Mouse (Mus musculus) ovary, adult 18-20 months (tissue): ENCODE results near the gene Gm6899.
A peak's percentile ranks its signal among the peaks of the same experiment; 100 is the strongest.

Experiments
- DNase-seq: peaks from one replicate; pipeline ENCODE4 v3.0.0; 2022; ENCODE audit warnings: low spot score, mixed read lengths

Gene Gm6899

DNA sequence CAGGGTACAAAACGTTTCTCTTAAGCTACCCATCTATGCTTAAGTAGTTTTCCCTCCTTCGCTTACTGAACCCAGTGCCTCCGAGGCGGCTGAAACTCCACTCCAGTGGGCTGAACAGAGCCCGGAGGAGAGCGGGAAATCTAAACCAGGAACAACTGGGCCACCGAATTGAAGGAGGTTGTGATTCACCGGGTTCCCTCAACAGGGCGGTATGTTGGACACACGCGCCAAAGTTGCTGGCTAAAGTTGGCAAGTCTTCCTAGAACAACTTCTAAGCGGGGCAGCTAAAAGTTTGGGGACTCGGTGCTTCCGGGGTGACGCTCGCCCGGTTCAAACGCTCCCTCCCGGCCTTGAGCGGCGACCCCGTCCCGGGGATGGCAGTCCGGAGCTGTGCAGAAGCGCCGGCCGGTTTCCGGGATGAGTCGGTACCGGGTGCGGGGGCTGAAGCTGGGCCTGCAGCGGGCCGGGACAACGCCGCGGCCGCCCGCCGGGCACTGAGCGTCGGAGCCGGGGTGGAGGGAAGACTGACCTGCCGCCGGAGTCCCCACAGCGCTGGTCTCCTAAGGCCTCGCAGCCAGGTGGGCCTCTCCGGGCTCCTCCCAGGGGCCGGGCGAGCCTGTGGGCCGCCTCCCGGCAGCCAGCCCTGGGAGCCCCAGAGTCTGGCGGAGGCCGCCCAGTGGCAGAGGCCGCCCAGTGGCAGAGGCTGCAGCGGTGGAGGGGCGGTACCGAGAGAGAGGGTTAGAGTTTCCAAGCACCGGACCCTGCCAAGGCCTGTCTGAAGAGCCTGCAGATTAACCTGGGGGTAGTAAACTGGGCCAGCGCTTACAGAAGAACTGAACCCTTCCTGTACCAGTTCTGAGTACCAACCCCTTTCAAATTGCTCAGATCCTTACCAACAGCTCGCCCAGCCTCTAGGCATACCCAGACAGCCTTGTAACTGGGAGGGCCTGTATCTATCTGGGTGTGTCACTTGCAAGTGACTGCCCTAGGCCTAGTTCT, at the start of gene Gm6899, which contains the start of gene Vrk2:
TSS of gene Gm6899 (plus strand) at position 181 of the 999 bp plus-strand sequence.
TSS of gene Vrk2 (minus strand) at position 939 of the 999 bp plus-strand sequence.
- DNase-seq, result peak; percentile 81

DNA sequence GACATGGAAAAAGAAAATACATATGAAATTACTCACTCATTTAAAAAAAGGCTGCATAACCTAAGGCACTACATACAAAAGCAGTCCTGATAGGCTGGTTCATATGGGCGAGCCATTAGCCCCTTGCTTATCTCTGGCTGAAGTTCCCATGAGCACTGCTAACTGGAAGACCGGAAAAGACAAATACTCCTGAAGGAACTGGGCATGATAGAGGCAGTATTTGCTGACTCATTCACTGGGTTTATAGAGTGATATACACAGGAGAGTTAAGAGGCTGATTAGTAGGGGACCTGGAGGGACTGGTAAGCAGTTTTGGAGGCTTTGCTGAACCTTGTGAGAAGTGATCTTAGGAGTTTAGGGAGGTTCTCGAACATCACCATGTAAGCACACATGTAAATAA, 41.5 kb upstream of the Gm6899 start:
- DNase-seq, result no peak

DNA sequence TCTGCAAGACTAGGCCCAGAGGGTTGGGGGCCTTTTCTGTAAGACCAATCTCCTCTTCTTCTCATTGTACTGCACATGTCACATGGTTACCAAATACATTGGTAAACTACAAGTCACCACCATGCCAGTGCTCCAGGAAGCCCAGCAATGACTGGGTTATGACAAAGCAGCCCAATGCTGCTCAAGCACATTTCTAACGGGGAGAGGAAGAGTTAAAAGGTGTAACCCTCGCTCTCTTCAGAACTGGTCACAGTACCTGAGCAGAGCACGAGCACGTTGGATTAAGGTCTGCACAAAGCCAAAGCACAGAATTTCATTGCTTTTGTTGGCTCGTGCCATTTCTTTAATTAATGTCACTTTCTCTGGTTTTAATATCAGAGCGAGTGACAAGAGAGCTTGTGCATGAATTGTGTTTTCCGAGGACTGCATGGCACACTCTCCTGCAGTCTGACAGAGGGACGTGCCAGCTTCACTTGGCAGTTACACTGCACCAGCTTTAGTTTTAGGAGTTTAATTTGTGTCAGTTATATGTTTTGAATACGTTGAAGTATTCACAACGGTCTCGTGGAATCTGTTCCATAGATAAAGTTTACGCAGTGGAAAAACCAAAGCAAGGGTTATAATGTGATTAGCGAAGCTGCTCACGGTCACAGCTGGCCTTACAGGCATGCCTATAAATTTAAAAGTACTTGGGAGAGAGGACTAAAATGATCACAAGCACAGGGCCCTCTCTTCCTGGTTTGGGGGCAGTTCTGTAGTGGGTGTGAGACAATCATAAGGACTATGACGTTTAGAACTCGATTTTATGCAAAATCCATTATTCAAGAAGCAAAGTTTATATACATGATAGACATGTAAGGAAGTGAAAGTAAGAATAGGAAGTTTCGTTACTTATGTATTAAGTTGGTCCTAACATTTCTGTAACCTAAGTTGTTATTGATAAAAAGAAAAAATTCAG, 7.4 kb upstream of the Gm6899 start:
- DNase-seq, result no peak

DNA sequence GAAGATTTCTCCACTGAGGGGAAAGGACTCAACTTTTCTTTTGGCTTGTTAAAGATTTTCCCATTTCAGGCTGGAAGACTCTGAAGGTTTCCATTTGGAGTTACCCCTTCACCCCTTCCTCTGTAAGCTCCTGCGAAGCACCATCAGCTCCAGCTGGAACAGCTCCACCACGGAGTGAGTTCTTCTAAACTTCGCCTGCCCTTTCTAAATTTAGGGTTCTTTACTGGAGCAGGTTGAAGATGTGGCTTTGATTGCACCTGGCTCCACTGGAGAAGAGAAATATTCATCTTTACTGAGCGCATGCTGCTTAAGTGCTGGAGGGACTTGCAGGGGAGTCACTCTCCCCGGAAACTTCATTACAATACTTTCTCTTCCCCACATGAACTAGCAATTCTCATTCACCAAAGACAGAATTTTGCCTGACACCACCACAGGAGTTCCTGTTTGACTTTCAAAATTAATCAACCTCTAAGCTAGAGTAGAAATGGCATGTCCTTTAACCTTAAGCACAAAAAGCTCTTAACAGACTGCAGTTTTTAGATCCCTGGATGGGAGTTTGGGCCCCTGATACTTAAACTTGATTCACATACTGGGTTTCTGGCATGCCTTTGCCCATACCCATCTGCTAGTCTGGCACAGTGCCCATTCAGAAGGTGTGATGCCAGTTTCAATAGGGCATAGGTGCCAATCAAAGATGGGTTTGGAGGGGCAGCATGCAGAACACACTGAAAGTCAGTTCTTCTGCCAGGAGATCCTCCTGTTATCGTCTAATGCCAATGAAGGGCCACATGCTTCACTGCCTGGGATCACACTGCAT, 6.5 kb upstream of the Gm6899 start:
- DNase-seq, result no peak

DNA sequence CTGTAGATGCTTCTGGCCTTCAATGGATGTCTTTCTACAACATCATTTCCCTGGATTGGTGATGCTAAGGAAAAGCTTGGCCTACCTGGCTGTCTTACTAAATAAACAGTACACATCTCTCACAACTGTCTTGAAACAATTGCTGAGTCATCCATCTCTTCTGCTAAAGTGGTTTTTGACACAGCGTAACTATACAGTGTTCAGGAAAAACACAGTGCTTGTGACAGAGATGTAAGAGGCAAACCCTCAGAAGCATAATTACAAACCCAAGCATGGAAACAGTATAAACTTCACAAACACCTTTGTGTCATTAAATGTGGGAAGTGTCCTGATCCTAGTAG, 5.9 kb upstream of the Gm6899 start:
- DNase-seq, result no peak

DNA sequence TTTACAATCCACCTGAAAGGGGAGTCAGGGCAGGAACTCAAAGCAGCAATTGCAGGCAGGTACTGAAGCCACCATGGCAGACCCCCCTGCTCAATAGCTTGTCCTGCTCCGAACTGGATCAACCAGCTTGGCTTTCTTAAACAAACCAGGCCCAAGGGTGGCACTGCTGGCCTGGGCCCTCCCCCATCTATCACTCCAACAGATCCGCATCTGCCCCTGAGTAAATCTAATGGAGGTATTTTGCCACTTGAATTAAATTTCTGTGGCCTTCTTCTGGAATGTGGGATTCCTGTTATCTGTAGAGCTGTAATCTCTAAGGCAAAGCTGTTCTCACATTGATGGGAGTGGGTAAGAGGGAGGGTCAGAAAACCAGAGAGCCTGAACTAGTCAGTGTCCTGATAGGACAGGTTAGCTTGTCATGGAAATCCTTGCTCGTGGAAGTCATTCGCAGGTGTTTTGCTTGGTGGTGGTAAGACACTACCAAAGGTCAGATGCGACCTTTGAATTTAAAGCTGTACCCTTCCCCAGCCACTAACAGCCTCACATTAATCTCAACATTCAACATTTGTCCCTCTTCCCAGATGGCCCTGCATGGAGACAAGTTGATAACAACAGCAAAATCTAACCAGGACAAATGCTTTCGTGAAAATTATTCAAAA, 517 bp upstream of the Gm6899 start:
- DNase-seq, result no peak

DNA sequence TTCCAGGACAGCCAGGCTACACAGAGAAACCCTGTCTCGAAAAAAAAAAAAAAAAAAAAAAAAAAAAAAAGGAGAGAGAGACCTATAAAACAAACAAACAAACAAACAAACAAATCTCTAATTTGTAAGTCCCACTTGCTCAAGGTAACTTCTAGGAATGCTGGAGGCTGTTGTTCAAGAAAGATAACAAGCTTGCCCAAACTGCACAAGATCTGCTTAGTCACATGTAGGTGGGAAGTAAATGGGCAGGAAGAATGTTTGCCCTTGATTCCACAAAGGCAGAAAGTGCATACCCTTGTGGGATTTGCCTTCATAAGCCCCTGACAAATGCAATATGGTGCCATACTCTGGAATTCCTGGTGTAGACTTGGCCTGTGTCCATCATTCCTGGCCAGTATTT, 1.4 kb downstream of the Gm6899 start:
- no peak for DNase-seq

DNA sequence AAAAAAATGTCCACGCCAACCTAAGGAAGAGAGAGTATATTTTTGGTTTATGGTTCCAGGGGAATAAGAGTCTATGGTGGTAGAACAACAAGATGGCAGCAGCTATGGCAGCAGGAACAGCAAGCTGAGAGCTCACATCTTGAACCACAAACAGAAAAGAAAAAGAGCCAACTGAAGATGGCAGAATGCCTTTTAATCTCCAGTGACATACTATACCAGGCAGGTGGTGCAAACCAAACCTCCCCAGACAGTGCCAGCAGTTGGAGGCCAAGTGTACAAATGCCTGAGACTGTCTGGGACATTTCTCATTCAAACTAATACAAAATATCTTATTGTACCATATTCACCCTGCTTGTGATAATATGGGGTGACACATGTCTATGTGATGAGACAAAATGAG, 3.1 kb downstream of the Gm6899 start:
- DNase-seq, result no peak

DNA sequence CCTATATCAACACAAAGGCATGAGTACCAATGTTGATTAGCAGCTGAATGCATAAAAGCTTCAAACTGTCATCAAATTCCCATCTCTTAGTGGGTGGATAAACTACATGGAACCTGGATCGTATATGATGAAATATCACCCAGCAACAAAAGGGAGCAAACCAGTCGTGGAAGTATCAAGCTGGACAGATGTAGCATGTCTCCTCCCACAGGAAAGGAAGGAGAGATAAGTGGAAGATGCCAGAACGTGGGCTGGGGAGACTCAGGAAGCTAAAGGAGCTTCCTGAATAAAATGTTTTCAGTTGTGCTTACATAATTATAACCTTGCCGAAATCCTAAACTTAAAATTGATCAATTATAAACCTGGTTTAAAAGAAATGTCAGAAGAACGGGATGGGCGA, 4.1 kb downstream of the Gm6899 start:
- DNase-seq, result no peak

DNA sequence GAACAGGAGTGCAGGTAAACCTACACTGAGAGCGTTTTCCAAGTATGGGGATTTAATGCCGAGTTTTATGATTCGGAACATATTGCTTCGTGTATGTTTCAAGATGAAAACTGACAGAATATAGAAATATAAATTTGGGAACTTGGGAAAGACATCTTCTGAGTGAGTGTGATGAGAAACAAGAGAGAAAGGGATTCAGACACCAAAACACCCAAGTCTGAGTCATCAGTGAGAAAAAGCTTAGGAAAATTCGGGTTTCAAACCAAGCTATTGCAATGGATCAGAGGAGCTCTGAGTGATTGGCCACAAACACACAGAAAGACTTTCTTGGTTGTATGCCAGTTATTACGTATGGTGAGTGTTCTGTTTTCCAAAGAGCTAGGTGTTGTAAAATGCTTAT, 4.7 kb downstream of the Gm6899 start:
- no peak for DNase-seq

DNA sequence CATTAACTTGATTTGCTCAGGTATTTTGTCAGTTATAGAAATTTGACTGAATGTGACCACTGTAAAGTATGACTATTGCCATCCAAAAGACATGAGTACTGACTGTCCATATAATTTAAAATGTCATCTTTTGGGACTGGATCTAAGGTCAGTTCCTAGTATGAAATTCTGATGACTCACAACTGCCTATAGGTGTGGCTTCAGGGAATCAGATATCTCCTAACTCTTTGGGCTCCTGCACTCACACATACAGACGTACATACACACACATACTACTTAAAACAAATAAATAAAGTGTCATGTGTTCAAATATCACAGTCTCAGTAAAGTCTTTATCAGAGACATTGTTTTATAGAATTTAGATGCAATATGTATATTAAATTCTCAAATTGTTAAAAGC, 5.8 kb downstream of the Gm6899 start:
- no peak for DNase-seq

DNA sequence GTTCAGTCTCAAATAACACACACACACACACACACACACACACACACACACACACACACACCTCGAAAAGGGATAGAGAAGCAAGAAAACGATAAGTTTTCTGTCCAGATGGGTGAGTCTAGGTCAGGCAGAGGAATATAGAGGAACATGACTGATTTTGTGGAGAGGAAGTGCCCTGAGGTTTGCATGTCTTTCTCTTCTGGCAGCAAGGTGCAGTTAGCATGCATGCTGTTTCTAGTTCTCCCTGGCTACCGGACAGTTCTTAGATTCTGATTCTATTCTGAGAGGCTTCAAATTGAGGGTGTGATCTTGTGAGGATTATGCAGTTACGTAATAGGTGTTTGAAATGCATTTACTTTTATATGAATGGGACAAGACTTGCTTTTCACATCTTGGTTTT, 7.7 kb downstream of the Gm6899 start:
- no peak for DNase-seq

DNA sequence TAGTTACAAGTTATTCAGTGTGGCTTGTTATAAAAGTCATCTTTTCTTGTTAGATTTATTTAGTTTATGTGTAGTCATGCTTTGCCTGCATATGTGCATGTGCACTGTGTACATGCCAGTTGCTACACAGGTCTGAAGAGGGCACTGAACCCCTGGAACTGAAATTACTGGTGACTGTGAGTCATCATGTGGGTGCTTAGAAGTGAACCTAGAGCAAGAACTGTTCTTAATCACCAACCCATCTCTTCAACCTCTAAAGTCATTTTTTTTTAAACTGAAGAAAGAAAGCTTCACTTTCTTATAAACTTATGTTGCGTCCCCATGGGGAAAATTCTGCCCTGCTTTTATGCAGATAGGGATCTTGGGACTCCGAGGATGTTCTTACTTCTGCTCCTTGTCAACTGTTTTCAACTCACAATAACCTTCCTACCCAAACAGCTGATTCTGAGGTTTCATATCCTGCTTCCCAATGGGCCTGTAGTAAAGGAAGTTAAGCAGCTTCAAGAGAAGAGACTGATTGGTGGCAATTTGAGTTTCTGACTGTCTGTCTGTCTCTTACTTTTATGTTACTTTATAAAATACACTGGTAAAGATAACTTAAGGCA, 8.6 kb downstream of the Gm6899 start:
- no peak for DNase-seq

DNA sequence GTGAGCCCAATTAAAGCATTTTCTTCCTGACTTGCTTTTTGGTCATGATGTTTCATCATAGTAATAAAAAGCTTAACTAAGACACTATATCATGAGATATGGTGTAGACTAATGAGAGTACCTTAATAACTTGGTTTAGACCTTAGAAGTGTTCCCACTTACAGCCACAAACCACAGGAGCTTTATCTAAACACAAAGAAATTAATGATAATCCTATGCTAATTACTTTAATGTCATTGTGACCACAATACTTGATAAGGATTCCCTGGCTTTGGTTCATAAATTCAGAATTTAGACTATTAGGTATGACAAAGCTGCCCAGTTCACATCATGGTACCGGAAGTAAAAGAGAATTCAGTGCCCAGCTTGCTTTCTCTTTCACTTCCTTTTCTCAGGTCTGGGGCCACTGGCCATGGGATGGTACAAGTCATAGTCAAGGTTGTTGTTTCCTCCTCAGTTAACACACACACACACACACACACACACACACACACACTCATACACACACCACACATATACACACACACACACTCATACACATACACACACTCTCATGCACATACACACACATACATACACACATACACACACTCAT, 11.1 kb downstream of the Gm6899 start:
- no peak for DNase-seq

DNA sequence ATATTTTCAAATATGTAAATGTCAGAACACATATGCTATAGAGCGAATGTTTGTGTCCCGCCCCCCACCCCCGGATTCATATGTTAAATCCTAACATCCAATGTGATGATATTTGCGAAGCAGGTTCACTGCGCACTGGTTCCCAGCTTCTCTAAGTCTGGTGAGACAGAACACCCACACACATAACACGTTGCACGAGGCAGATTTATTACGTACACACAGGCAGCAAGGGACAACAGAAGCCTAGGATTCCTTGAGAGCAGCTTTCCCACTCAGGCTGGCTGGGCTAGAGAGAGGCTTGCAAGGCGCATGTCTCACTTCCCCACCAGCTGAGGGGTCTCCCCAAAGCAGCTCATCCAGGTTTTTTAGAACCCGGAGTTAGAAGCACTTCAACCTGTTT, 15.8 kb downstream of the Gm6899 start:
- no peak for DNase-seq

DNA sequence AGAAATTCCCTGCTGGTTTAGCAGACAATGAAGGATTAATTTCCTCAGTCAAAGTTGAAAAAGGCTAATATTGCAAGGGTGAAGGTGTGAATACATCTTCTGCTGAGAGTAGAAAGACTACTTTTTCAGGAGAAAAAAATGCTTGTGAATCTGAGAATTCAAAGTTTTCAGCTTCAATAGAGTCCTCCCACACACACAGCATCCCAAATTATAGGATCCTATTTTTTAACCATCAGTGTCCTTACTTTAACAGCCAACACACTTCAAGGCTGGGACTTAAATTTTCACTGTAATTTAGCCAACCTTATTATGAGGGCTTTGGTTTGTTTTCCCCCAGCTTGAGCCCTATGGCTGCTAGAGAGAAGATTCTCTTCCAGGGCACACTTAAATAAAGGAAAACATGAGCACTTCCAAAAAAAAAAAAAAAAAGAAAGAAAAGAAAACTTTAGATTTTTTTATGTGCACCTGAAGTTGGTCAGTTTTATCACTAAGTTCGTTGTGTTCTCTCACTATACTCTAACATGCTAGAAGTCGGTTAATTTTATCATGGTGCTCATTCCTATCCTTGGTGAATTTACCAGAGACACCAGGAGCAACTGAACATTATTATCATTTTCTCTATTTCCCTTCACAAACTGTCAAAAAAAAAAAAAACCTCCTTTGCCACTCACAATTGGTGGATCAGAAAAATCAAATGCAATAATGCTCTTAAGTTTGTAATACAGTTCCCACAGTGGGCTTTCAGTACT, 25.6 kb downstream of the Gm6899 start:
- DNase-seq, result no peak

DNA sequence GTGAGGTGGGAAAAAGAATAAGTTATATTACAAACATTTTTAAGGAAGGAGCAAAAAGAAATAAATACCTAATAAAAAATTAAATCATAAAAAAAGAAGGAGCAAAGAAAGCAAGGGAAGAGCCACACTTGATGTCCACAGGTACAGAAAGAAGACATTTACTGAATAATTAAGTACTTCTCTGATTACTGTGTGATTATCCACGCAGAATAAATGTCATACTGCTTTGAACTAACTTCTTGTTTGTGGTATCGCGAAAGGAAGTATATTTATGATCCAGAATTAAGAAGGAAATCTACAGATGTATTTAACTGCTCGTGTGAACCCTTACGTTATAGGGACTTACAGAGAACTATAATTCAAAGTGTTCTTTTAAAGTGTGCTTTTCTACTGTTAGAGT, 29.7 kb downstream of the Gm6899 start:
- no peak for DNase-seq

DNA sequence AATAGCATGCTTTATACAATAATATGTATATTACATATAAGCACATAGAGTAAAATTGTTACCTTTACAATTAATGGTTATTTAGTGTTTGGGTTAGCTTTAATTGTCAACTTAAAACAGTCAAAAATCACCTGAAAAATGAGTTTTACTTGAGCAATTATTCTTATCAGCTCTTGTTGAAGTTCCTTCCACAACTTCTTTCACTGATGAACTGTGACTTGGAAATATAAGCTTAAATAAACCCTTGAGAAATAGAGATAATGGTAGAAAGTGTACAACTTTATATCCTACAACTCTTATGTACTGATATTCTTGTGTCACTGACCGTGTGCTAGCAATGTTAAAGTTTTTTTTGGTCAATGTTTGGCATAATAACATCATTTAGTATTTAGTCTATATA, 43.2 kb downstream of the Gm6899 start:
- no peak for DNase-seq

DNA sequence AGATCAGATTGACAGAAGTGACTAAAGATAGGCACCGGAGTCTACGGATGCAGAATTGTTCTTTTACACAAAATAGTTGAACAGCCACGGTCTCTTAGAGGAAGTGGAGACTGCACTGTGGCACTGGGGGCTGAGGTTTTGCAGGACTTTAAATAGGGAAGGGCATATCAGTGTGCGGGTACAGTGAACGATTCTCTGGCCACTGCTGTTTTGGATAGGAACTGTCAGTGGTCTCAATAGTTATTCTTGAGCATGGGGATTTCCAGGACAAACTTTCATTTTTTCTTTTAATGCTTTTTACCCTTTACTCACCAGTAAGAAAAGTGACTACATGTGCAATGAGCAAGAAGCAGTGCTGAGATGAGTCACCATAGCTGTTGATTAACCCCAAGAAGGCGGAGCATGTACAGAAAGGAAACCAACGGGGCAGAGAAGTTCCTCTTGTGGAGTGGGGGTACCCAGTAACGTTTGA, 47.3 kb downstream of the Gm6899 start:
- no peak for DNase-seq

DNA sequence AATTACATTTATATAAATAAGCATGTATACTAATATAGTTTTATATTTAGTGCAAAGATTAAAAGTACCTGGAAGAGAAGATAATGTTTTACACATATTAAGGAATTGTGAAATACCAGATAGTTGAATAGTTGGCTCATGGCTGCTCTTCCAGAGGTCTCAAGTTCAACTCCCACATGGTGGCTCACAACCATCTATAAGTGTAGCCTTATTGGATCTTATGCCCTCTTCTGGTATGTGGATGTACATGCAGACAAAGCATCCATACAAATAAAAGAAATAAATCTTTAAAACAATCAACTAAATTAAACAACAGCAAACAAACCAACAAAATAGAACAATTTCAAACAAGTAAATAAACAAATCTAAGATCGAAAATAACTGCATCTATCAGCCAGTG, 49.1 kb downstream of the Gm6899 start:
- DNase-seq, result no peak
